Mouse (Mus musculus) embryonic fibroblast, embryonic 13.5 days (primary cell): ENCODE results near the gene Rbp2.

Experiments used
- CTCF ChIP-seq: IDR thresholded peaks from 2 replicates; pipeline ENCODE4 v1.5.1; 2011; ENCODE audit warnings: mild to moderate bottlenecking, control low read depth, low read length, moderate library complexity, borderline replicate concordance; ENCODE audit not compliant: insufficient read depth
- POLR2A ChIP-seq: IDR thresholded peaks from 2 replicates; pipeline ENCODE4 v1.6.1; 2011; ENCODE audit warnings: low read depth, mild to moderate bottlenecking, control low read depth, low read length, moderate library complexity

- TF ChIP-seq CTCF (no peak; the same call in 1 of the 2 replicates), POLR2A (no peak)
These were observed 52.9 kb downstream of the Rbp2 start for GRCm38 (mm10) chr9:98538713-98539360.
